Mouse (Mus musculus): ENCODE results near the gene Ccdc182. TPM values are rescaled to one million over a fixed set of nuclear protein-coding genes. Genes with fewer than 3 reads are reported as not detected.

The Ccdc182 gene
- polyA plus RNA-seq (2012; rRNA removed): 33.9 and 38.2 TPM in 2 replicates

DNA sequence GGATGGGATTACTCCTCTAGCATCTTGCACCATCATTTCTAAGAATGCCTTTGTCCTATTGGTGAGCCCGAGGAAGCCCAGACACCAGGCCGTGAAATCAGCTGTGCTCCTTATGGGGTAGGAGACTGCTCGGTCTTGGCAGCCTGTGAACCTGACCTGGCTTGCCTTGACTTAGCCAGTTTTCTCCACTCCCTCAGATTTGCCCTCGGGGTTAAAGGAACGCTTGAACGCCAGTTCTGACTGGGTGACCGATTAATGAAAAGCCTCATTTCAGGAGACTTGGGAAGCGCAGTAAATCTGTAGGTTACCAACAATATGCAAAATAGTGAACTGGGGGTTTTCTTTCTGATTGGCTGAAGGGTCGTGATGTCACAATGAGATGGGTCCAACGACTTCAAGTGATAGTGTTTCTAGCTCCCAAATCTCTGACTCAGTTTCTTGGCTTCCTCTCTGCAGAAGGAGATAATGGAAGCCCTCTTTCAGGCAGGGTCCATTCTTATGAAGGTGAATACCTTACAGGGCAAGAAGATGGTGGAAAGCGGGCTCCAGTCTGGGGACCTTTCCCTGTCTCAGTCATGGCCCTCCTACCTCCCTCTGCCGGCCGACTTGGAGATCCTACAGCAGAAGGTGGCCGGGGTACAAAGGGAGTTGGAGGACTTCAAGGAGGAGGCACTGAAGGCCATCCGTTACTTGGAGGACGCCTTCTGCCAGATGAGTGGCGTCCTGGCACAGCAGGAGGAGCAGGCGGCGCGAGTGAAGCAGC, at the start of gene Ccdc182:
Gene Ccdc182 (plus strand): TSS at position 428 of the 763 bp plus-strand sequence.
- H3K27me3 ChIP-seq (ENCODE audit: control insufficient read depth, insufficient read depth, low read length): no peaks in the 10 kb centered on the region
- peak within 1 kb of the TSS; percentile 83 for H3K4me3 ChIP-seq (ENCODE audit: control insufficient read depth, low read depth, low read length)
- H3K36me3 ChIP-seq (ENCODE audit: control insufficient read depth, insufficient read depth, low read length): no peaks in the 10 kb centered on the region
- H3K4me1 ChIP-seq (ENCODE audit: control insufficient read depth, insufficient read depth, low read length): peaks cover 4% of the 10 kb centered on the region; the same call in 1 of the 2 replicates
- TF ChIP-seq POLR2A (IDR thresholded peaks at IDR 0.05; ENCODE audit: control insufficient read depth, low read depth, low read length) (peak; percentile 31), CTCF (IDR thresholded peaks at IDR 0.05; ENCODE audit: control insufficient read depth, insufficient read depth, insufficient replicate concordance, low read depth, low read length) (peak; percentile 24; the same call in 1 of the 2 replicates)
- H3K27ac ChIP-seq (ENCODE audit: control insufficient read depth, insufficient read depth, low read depth, low read length): peak within 1 kb of the TSS; percentile 45

DNA sequence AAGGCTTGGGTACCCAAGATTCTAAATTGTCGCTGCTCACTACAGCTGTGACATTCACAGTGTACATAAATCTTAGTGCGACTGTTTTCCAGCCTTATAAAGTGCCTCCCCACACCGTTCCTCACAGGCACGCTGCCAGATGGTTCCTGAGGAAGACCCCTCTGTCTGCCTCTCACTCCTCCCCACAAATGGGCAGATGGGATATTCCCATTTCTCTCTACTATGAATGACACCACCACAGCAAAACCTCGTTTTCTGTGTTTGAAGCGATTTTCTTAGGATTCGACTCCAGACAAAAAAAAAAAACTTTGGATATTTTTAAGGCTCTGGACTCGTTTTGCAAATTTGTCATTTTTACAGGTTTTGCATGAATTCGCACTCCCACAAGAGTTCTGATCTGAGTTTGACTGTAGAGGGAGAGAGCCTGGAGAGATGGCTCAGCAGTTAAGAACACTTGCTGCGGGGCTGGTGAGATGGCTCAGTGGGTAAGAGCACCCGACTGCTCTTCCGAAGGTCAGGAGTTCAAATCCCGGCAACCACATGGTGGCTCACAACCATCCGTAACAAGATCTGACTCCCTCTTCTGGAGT, 48.2 kb upstream of the Ccdc182 start:
- H3K36me3 ChIP-seq (ENCODE audit: control insufficient read depth, insufficient read depth, low read length): no peaks in the 10 kb centered on the region
- H3K27me3 ChIP-seq (ENCODE audit: control insufficient read depth, insufficient read depth, low read length): no peaks in the 10 kb centered on the region
- H3K4me1 ChIP-seq (ENCODE audit: control insufficient read depth, insufficient read depth, low read length): no peaks in the 10 kb centered on the region; the same call in 1 of the 2 replicates
- H3K4me3 ChIP-seq (ENCODE audit: control insufficient read depth, low read depth, low read length): no peak overlapping the region
- TF ChIP-seq POLR2A (IDR thresholded peaks at IDR 0.05; ENCODE audit: control insufficient read depth, low read depth, low read length): no peak
- no peak overlapping the region for H3K27ac ChIP-seq (ENCODE audit: control insufficient read depth, insufficient read depth, low read depth, low read length)

GRCm38 (mm10) chr11:88248636-88249035, 45.2 kb upstream of the Ccdc182 start:
- H3K4me3 ChIP-seq (ENCODE audit: control insufficient read depth, low read depth, low read length): no peak overlapping the region
- H3K27ac ChIP-seq (ENCODE audit: control insufficient read depth, insufficient read depth, low read depth, low read length): no peak overlapping the region
- TF ChIP-seq CTCF (IDR thresholded peaks at IDR 0.05; ENCODE audit: control insufficient read depth, insufficient read depth, insufficient replicate concordance, low read depth, low read length) (no peak), POLR2A (IDR thresholded peaks at IDR 0.05; ENCODE audit: control insufficient read depth, low read depth, low read length) (no peak)

DNA sequence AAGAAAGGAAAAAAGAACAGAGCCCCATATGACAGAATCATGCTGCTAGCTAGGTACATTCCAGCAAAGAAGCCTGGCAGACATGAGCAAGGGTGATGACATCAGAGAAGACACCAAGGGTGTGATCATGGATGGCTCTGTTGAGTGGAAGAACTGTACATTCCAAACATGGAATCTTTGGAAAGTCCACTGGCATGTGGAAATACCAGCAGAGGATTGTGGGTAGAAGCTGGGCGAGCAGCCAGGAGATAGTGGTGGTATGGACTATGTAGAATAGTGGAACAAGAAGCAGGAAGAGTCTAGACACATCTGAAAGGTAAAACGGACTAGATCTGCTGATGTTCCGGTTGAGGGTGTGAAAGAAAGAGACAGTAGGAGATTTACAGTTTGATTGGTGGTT, 43.3 kb upstream of the Ccdc182 start:
- TF ChIP-seq POLR2A (IDR thresholded peaks at IDR 0.05; ENCODE audit: control insufficient read depth, low read depth, low read length) (no peak), CTCF (IDR thresholded peaks at IDR 0.05; ENCODE audit: control insufficient read depth, insufficient read depth, insufficient replicate concordance, low read depth, low read length) (no peak)
- Histone ChIP-seq H3K4me1 (ENCODE audit: control insufficient read depth, insufficient read depth, low read length) (peaks cover 2% of the 10 kb centered on the region), H3K36me3 (ENCODE audit: control insufficient read depth, insufficient read depth, low read length) (no peaks in the 10 kb centered on the region), H3K27me3 (ENCODE audit: control insufficient read depth, insufficient read depth, low read length) (no peaks in the 10 kb centered on the region), H3K27ac (ENCODE audit: control insufficient read depth, insufficient read depth, low read depth, low read length) (no peak overlapping the region), H3K4me3 (ENCODE audit: control insufficient read depth, low read depth, low read length) (no peak overlapping the region)

More at GRCm38 (mm10) chr11:88248636-88249035, 45.2 kb upstream of the Ccdc182 start:
- H3K4me1 ChIP-seq (ENCODE audit: control insufficient read depth, insufficient read depth, low read length): peaks cover 2% of the 10 kb centered on the region
- no peaks in the 10 kb centered on the region for H3K27me3 ChIP-seq (ENCODE audit: control insufficient read depth, insufficient read depth, low read length)
- H3K36me3 ChIP-seq (ENCODE audit: control insufficient read depth, insufficient read depth, low read length): no peaks in the 10 kb centered on the region

DNA sequence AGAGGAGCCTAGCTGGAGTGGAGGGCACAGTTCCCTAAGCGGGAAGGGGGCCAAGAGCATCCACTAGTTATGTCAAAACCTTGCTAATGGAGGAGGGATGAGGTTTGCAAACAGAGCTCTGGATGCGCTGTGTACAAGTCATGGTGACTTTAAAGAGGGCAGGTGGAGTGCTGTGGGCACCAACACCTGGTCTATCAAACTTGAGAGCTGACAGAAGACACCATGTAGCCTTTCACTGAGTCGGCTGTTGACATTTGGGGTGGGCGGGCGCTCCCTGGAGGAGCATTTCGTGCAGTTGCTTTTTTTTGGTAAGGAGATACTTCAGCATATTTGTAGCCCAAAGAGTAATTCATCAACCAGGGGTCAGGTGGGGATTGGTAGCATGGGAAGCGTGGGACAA, 42.6 kb upstream of the Ccdc182 start:
- no peaks in the 10 kb centered on the region for H3K36me3 ChIP-seq (ENCODE audit: control insufficient read depth, insufficient read depth, low read length)
- H3K4me1 ChIP-seq (ENCODE audit: control insufficient read depth, insufficient read depth, low read length): peaks cover 2% of the 10 kb centered on the region
- H3K27me3 ChIP-seq (ENCODE audit: control insufficient read depth, insufficient read depth, low read length): no peaks in the 10 kb centered on the region
- H3K4me3 ChIP-seq (ENCODE audit: control insufficient read depth, low read depth, low read length): no peak overlapping the region
- TF ChIP-seq POLR2A (IDR thresholded peaks at IDR 0.05; ENCODE audit: control insufficient read depth, low read depth, low read length) (no peak), CTCF (IDR thresholded peaks at IDR 0.05; ENCODE audit: control insufficient read depth, insufficient read depth, insufficient replicate concordance, low read depth, low read length) (no peak)
- H3K27ac ChIP-seq (ENCODE audit: control insufficient read depth, insufficient read depth, low read depth, low read length): no peak overlapping the region

- H3K4me1 ChIP-seq (ENCODE audit: control insufficient read depth, insufficient read depth, low read length): peaks cover 2% of the 10 kb centered on the region
- TF ChIP-seq POLR2A (IDR thresholded peaks at IDR 0.05; ENCODE audit: control insufficient read depth, low read depth, low read length) (no peak), CTCF (IDR thresholded peaks at IDR 0.05; ENCODE audit: control insufficient read depth, insufficient read depth, insufficient replicate concordance, low read depth, low read length) (peak; percentile 98)
- H3K36me3 ChIP-seq (ENCODE audit: control insufficient read depth, insufficient read depth, low read length): no peaks in the 10 kb centered on the region
- no peak overlapping the region for H3K27ac ChIP-seq (ENCODE audit: control insufficient read depth, insufficient read depth, low read depth, low read length)
- peak overlapping the region; percentile 54 for H3K4me3 ChIP-seq (ENCODE audit: control insufficient read depth, low read depth, low read length)
- no peaks in the 10 kb centered on the region for H3K27me3 ChIP-seq (ENCODE audit: control insufficient read depth, insufficient read depth, low read length)
Measured at GRCm38 (mm10) chr11:88251972-88252766, 41.7 kb upstream of the Ccdc182 start.
